Mouse (Mus musculus): Measurements from ENCODE around the gene Hmg20b. TPM values are rescaled to one million over a fixed set of nuclear protein-coding genes. Genes with fewer than 3 reads are reported as not detected.

Gene Hmg20b
- polyA plus RNA-seq, 1 experiment = 106 TPM

DNA sequence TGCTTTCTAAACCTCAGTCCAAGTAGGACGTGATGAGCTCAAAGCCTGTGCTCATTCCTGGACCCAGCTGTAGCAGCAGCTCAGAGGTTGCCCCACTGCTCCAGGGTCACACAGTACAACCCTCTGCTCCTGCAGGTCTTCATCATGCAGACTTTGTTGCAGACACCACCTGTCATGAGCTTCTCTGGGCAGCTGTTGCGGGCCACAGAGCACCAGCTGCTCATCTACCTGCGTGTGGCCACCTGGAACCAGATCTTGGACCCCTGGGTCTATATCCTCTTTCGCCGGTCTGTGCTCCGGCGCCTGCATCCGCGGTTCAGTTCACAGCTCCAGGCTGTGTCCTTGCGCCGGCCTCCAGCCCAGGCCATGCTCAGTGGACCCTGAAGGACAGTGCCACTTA lies 16.0 kb downstream of the Hmg20b start:
- no peak for DNase-seq
- 81% methylated on average over 11 of the region's 11 CpGs for WGBS
- peaks cover 7% of the 10 kb centered on the region for H3K4me1 ChIP-seq (ENCODE audit: control insufficient read depth, insufficient read depth, low read length)
- TF ChIP-seq CTCF (IDR thresholded peaks at IDR 0.05; ENCODE audit: insufficient read depth, low read length) = no peak
- no peak for TF ChIP-seq POLR2A (IDR thresholded peaks at IDR 0.05; ENCODE audit: borderline replicate concordance, extremely low read depth, low read depth, low read length)
- H3K4me3 ChIP-seq (replicated peaks; ENCODE audit: extremely low read depth, low read depth, low read length) = no peak overlapping the region

DNA sequence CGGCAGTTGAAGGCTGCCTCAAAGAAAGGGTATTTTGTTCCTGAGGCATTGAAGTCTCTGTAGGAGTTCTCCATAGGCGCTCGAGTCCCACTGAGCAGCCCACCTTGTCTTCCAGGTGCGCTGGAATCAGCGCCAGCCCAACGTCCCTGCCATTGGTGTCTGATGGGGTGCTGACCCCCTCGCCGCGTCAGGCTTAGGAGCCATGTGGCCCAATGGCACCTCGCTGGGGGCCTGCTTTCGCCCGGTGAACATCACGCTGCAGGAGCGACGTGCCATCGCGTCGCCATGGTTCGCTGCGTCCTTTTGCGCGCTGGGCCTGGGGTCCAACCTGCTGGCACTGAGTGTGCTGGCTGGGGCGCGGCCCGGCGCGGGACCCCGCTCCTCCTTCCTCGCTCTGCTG lies 18.0 kb downstream of the Hmg20b start:
- WGBS = 56% methylated on average over 29 of the region's 29 CpGs
- H3K4me1 ChIP-seq (ENCODE audit: control insufficient read depth, insufficient read depth, low read length) = peaks cover 13% of the 10 kb centered on the region
- H3K4me3 ChIP-seq (replicated peaks; ENCODE audit: extremely low read depth, low read depth, low read length) = no peak overlapping the region
- DNase-seq = no peak
- no peak for TF ChIP-seq POLR2A (IDR thresholded peaks at IDR 0.05; ENCODE audit: borderline replicate concordance, extremely low read depth, low read depth, low read length)
- no peak for TF ChIP-seq CTCF (IDR thresholded peaks at IDR 0.05; ENCODE audit: insufficient read depth, low read length)

DNA sequence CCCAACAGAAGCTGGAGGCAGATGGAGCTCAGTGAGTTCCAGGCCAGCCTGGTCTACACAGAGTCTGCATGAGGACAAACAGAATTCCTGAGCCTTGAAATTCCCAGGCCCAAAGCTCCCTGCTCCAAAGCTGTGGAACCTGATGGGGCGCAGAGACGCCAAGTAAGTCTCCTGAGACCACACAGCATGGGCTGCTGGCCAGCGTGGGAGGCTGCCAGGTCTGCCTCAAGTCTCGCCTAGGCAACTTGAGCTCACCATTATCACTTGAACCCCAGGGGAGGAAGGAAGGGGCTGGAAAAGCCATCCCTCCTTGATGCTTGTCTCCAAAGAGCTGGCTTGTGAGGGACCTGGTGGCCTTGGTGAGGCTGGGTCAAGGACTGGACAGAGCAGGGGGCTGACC lies 20.3 kb downstream of the Hmg20b start:
- 44% methylated on average over 4 of the region's 4 CpGs for WGBS
- peaks cover 20% of the 10 kb centered on the region for H3K4me1 ChIP-seq (ENCODE audit: control insufficient read depth, insufficient read depth, low read length)
- no peak for TF ChIP-seq CTCF (IDR thresholded peaks at IDR 0.05; ENCODE audit: insufficient read depth, low read length)
- no peak overlapping the region for H3K4me3 ChIP-seq (replicated peaks; ENCODE audit: extremely low read depth, low read depth, low read length)
- no peak for DNase-seq

DNA sequence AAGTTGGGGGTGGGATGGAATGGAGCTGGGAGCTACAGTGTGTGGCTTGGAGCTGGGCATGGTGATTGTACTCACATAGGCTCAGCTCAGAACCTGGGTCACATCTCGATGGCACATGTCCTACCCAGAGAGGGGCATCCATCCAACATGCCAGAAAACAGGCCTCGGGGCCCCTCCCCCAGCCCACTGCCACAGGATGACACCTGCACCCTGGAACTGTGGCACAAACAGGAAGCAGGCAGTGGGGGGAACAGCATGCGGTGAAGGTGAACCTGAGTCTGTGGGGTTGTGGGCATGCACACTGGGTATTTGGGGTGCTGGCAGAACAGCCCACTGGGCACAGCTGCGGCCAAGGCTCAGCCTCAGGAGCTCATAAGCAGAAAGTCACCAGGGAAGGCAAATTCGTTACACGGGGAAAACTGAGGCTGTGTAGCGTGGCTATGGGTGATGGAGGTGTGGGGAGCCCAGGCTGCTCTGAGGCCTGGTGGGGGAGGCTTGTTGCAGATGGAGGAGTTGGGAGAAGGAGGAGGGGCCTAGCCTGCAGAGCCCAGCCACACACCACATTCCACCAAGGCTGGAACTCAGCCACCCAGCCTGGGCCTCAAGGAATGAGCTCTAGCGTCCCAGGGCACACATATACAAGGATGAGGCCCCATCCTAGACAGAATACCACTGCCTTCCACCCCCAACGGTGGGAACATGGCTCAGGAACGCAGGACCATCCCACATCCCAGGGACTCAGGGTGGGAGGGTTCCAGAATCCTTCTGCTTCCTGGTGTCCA lies 20.9 kb downstream of the Hmg20b start:
- 36% methylated on average over 10 of the region's 10 CpGs for WGBS
- TF ChIP-seq CTCF (IDR thresholded peaks at IDR 0.05; ENCODE audit: insufficient read depth, low read length) (no peak), POLR2A (IDR thresholded peaks at IDR 0.05; ENCODE audit: borderline replicate concordance, extremely low read depth, low read depth, low read length) (peak; percentile 6; the same call in 1 of the 2 replicates)
- H3K4me3 ChIP-seq (replicated peaks; ENCODE audit: extremely low read depth, low read depth, low read length) = no peak overlapping the region
- peaks cover 20% of the 10 kb centered on the region for H3K4me1 ChIP-seq (ENCODE audit: control insufficient read depth, insufficient read depth, low read length)
- DNase-seq = no peak

DNA sequence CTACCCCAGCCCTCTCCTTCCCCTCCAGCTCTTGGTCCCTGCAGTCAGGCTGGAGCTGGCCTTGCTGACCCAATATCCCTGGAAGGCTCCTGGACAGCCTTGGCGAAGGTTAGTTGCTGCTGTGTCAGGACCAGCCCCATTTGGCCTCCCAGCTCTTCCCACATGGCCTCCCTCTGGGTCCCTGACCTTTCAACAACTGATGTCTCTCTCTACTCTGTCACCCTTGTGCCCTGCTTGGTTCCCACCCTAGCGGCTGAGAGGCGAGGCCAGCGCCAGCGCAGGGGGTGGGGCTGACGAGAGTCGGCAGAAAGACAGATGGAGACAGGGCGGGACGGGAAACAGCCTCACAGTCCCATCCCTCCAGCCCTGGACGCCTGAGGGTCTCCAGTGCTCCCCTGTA lies 21.9 kb downstream of the Hmg20b start, which contains the start of gene Tbxa2r:
Gene Tbxa2r (plus strand): TSS at position 346 of the 400 bp plus-strand sequence.
- H3K4me1 ChIP-seq (ENCODE audit: control insufficient read depth, insufficient read depth, low read length) = peaks cover 20% of the 10 kb centered on the region
- WGBS = 9% methylated on average over 10 of the region's 10 CpGs

DNA sequence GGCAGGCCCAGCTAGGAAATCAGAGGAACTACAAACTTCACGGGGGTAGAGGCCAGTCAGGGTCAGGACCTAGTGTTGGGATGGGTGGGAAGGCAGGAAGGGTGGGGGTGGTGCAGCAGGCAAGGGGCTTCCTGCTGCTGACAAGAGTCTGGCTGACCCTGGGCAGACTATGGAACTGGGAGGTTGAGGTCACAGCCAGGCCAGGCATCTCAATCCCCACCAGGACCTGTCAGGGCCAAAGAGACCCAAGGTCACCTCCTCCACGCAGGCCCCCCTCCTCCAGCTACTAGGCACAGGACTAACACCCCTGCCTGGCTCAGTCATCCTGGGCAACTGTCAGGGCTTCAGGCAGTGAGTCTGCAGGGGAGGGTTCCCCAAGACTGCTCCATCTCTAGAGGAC lies 22.3 kb downstream of the Hmg20b start:
- no peak for TF ChIP-seq CTCF (IDR thresholded peaks at IDR 0.05; ENCODE audit: insufficient read depth, low read length)
- TF ChIP-seq POLR2A (IDR thresholded peaks at IDR 0.05; ENCODE audit: borderline replicate concordance, extremely low read depth, low read depth, low read length) = no peak
- Histone ChIP-seq H3K4me1 (ENCODE audit: control insufficient read depth, insufficient read depth, low read length) (peaks cover 20% of the 10 kb centered on the region), H3K4me3 (replicated peaks; ENCODE audit: extremely low read depth, low read depth, low read length) (no peak overlapping the region)
- 22% methylated on average over 2 of the region's 2 CpGs for WGBS
- no peak for DNase-seq

More for the DNA sequence above, 21.9 kb downstream of the Hmg20b start, which contains the start of gene Tbxa2r:
- H3K4me3 ChIP-seq (replicated peaks; ENCODE audit: extremely low read depth, low read depth, low read length) = no peak within 1 kb of the TSS
- TF ChIP-seq POLR2A (IDR thresholded peaks at IDR 0.05; ENCODE audit: borderline replicate concordance, extremely low read depth, low read depth, low read length) (no peak), CTCF (IDR thresholded peaks at IDR 0.05; ENCODE audit: insufficient read depth, low read length) (no peak)
- DNase-seq = no peak

DNA sequence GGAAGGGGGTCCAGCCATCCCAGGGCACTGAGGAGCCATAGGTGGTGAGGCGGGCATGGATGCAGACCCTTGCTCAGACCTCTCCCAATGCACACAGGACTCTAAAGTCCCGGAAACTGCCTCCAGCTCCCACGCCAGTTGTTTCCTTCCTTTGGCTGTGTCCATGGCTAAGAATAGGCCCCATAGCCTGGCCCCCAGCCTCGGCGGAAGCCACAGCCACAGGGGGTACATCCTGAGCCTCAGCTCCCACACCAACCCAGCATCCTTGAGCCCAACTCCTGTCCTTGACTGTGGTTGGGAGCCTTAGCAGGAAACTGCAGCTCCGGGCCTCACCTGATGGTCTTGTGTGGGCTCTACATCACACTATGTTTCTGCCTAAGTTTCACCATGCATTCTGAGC lies 23.4 kb downstream of the Hmg20b start:
- TF ChIP-seq POLR2A (IDR thresholded peaks at IDR 0.05; ENCODE audit: borderline replicate concordance, extremely low read depth, low read depth, low read length) = 0 out of 2 replicates have a peak, but pooled peaks have one; percentile 3
- TF ChIP-seq CTCF (IDR thresholded peaks at IDR 0.05; ENCODE audit: insufficient read depth, low read length) = no peak
- WGBS = 34% methylated on average over 6 of the region's 6 CpGs
- DNase-seq = no peak
- peaks cover 21% of the 10 kb centered on the region for H3K4me1 ChIP-seq (ENCODE audit: control insufficient read depth, insufficient read depth, low read length)
- no peak overlapping the region for H3K4me3 ChIP-seq (replicated peaks; ENCODE audit: extremely low read depth, low read depth, low read length)

DNA sequence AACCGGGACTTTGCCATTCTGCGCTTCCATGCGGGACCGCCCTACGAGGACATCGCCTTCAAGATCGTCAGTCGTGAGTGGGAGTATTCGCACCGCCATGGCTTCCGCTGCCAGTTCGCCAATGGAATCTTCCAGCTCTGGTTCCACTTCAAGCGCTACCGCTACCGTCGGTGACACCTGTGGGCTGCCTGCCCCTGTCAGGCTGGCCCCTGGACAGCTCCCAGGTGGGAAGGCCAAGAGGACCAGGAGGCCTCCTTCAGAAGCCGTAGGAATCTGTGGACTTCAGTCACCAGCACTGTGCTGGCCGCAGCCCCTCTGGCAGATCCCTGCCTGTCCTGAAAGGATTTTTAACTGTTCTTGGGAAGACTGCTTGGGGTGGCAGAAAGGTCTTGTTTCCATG lies 24.5 kb downstream of the Hmg20b start:
- no peak overlapping the region for H3K4me3 ChIP-seq (replicated peaks; ENCODE audit: extremely low read depth, low read depth, low read length)
- WGBS = 90% methylated on average over 18 of the region's 18 CpGs
- H3K4me1 ChIP-seq (ENCODE audit: control insufficient read depth, insufficient read depth, low read length) = peaks cover 24% of the 10 kb centered on the region
- no peak for DNase-seq
- no peak for TF ChIP-seq POLR2A (IDR thresholded peaks at IDR 0.05; ENCODE audit: borderline replicate concordance, extremely low read depth, low read depth, low read length)
- TF ChIP-seq CTCF (IDR thresholded peaks at IDR 0.05; ENCODE audit: insufficient read depth, low read length) = no peak

DNA sequence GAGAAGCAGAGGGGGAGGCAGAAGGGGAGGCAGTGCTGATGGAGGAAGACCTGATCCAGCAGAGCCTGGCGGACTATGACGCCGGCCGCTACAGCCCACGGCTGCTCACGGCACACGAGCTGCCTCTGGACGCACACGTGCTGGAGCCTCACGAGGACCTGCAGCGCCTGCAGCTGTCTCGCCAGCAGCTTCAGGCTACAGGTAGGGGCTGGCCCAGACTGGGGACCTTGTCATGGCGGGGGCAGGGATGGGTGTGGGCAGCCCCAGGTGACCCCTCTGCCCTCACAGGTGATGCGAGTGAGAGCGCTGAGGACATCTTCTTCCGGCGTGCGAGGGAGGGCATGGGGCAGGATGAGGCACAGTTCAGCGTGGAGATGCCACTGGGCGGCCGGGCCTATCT lies 25.1 kb downstream of the Hmg20b start:
- peaks cover 21% of the 10 kb centered on the region for H3K4me1 ChIP-seq (ENCODE audit: control insufficient read depth, insufficient read depth, low read length)
- 90% methylated on average over 21 of the region's 21 CpGs for WGBS
- H3K4me3 ChIP-seq (replicated peaks; ENCODE audit: extremely low read depth, low read depth, low read length) = no peak overlapping the region
- no peak for DNase-seq
- TF ChIP-seq POLR2A (IDR thresholded peaks at IDR 0.05; ENCODE audit: borderline replicate concordance, extremely low read depth, low read depth, low read length) (no peak), CTCF (IDR thresholded peaks at IDR 0.05; ENCODE audit: insufficient read depth, low read length) (no peak)

Data from lung, adult 2 months (tissue).